Mouse (Mus musculus) CH12.LX (cell line): ENCODE results near the gene Amotl2. TPM values are rescaled to one million over a fixed set of nuclear protein-coding genes. Genes with fewer than 3 reads are reported as not detected.

Source experiments
- polyA plus RNA-seq: library from polyadenylated mRNA; unstranded; fragments of >175 nt; gene quantifications from 2 replicates; pipeline ENCODE4 v1.2.1, GENCODE M21; 2012; ENCODE audit warnings: low read depth; ENCODE audit not compliant: insufficient read length
- total RNA-seq, 2 experiments: library from RNA; depleted of rRNA; stranded (reverse); fragments of 300-350 nt in 1 of 2; fragments of >200 nt in 1 of 2; gene quantifications; 2 replicates each; pipeline ENCODE4 v1.2.3; 2012 to 2014

Gene Amotl2
- total and polyA plus RNA-seq, 3 experiments, result 0.08 TPM; not detected in 2

Other genes with a start within 250 kb of the Amotl2 start
- gene Ky, start 210.9 kb upstream of the Amotl2 start, total RNA-seq (2012; rRNA removed), result not detected in 2 replicates
- not detected in 2 replicates for gene Ky, start 210.9 kb upstream of the Amotl2 start, total RNA-seq (2014; rRNA removed)
- not detected in 2 replicates for gene Ky, start 210.9 kb upstream of the Amotl2 start, polyA plus RNA-seq
- 62.6 and 64.5 TPM in 2 replicates for gene Anapc13, start 90.4 kb upstream of the Amotl2 start, total RNA-seq (2012; rRNA removed)
- gene Anapc13, start 90.4 kb upstream of the Amotl2 start, total RNA-seq (2014; rRNA removed), result 20.8 and 27.2 TPM in 2 replicates
- 87.4 and 102 TPM in 2 replicates for gene Anapc13, start 90.4 kb upstream of the Amotl2 start, polyA plus RNA-seq
- 18.7 and 24.8 TPM in 2 replicates for gene Cep63, start 90.1 kb upstream of the Amotl2 start, total RNA-seq (2012; rRNA removed)
- 27.3 and 34.9 TPM in 2 replicates for gene Cep63, start 90.1 kb upstream of the Amotl2 start, total RNA-seq (2014; rRNA removed)
- gene Cep63, start 90.1 kb upstream of the Amotl2 start, polyA plus RNA-seq, result 45.6 and 62.4 TPM in 2 replicates
- 12.8 and 13.3 TPM in 2 replicates for gene Ryk, start 118.2 kb downstream of the Amotl2 start, total RNA-seq (2012; rRNA removed)
- gene Ryk, start 118.2 kb downstream of the Amotl2 start, total RNA-seq (2014; rRNA removed), result 27.2 and 28.3 TPM in 2 replicates
- 16.5 and 21.4 TPM in 2 replicates for gene Ryk, start 118.2 kb downstream of the Amotl2 start, polyA plus RNA-seq